Mouse (Mus musculus): ENCODE data around the gene Gramd1a.

- TF ChIP-seq CTCF (IDR thresholded peaks at IDR 0.05; ENCODE audit: low read depth, low read length) = no peak
- TF ChIP-seq POLR2A (IDR thresholded peaks at IDR 0.05; ENCODE audit: extremely low read depth, insufficient read depth, low read length) = no peak
Observed at GRCm38 (mm10) chr7:31126851-31127724, 28.6 kb downstream of the Gramd1a start, which contains the start of gene Scn1b.
